Mouse (Mus musculus): ENCODE results near the gene Col19a1. TPM values are rescaled to one million over a fixed set of nuclear protein-coding genes. Genes with fewer than 3 reads are reported as not detected.

Col19a1 gene
- polyA plus RNA-seq, 1 experiment from 2014 or later: 0.03 TPM

GRCm38 (mm10) chr1:24361990-24362635, 225.2 kb downstream of the Col19a1 start:
- Histone ChIP-seq H3K9ac (no peak overlapping the region), H3K27ac (no peak overlapping the region), H3K9me3 (replicated peaks) (0 out of 2 replicates have a peak, but pooled peaks cover 2% of the 10 kb centered on the region), H3K36me3 (no peaks in the 10 kb centered on the region), H3K4me2 (no peak overlapping the region), H3K27me3 (no peaks in the 10 kb centered on the region), H3K4me1 (replicated peaks) (no peaks in the 10 kb centered on the region), H3K4me3 (replicated peaks) (no peak overlapping the region)
- ATAC-seq (ENCODE audit: low read depth) (no peak), DNase-seq (no peak)
- whole genome bisulfite sequencing (ENCODE audit: insufficient replicate concordance): 79% methylated on average over 13 of the region's 13 CpGs

GRCm38 (mm10) chr1:24349462-24350217, 237.6 kb downstream of the Col19a1 start:
- H3K4me1 ChIP-seq (replicated peaks): no peaks in the 10 kb centered on the region
- H3K36me3 ChIP-seq: no peaks in the 10 kb centered on the region
- H3K27ac ChIP-seq: no peak overlapping the region
- ATAC-seq (ENCODE audit: low read depth) (no peak), DNase-seq (no peak)
- H3K4me2 ChIP-seq: no peak overlapping the region
- no peak overlapping the region for H3K4me3 ChIP-seq (replicated peaks)
- H3K9ac ChIP-seq: no peak overlapping the region
- H3K27me3 ChIP-seq: no peaks in the 10 kb centered on the region
- WGBS (ENCODE audit: insufficient replicate concordance): 69% methylated on average over 13 of the region's 13 CpGs
- H3K9me3 ChIP-seq (replicated peaks): no peaks in the 10 kb centered on the region

GRCm38 (mm10) chr1:24347621-24348160, 239.6 kb downstream of the Col19a1 start:
- H3K27ac ChIP-seq: no peak overlapping the region
- DNase-seq: no peak
- no peaks in the 10 kb centered on the region for H3K27me3 ChIP-seq
- no peaks in the 10 kb centered on the region for H3K36me3 ChIP-seq
- H3K4me3 ChIP-seq (replicated peaks): no peak overlapping the region
- no peak for ATAC-seq (ENCODE audit: low read depth)
- H3K9me3 ChIP-seq (replicated peaks): no peaks in the 10 kb centered on the region
- WGBS (ENCODE audit: insufficient replicate concordance): 58% methylated on average over 5 of the region's 5 CpGs
- H3K4me2 ChIP-seq: no peak overlapping the region
- no peak overlapping the region for H3K9ac ChIP-seq
- no peaks in the 10 kb centered on the region for H3K4me1 ChIP-seq (replicated peaks)

- no peaks in the 10 kb centered on the region for H3K36me3 ChIP-seq
- H3K27me3 ChIP-seq: no peaks in the 10 kb centered on the region
- ATAC-seq (ENCODE audit: low read depth): no peak
- H3K9ac ChIP-seq: no peak overlapping the region
- H3K4me2 ChIP-seq: no peak overlapping the region
- no peaks in the 10 kb centered on the region for H3K4me1 ChIP-seq (replicated peaks)
- no peak overlapping the region for H3K4me3 ChIP-seq (replicated peaks)
- 62% methylated on average over 10 of the region's 10 CpGs for WGBS (ENCODE audit: insufficient replicate concordance)
- no peak for DNase-seq
- H3K9me3 ChIP-seq (replicated peaks): 0 out of 2 replicates have a peak, but pooled peaks cover 3% of the 10 kb centered on the region
- no peak overlapping the region for H3K27ac ChIP-seq
Observed at GRCm38 (mm10) chr1:24337556-24338275, 249.6 kb downstream of the Col19a1 start.

- ATAC-seq (ENCODE audit: low read depth): no peak
- no peaks in the 10 kb centered on the region for H3K36me3 ChIP-seq
- H3K27ac ChIP-seq: no peak overlapping the region
- no peaks in the 10 kb centered on the region for H3K27me3 ChIP-seq
- H3K4me3 ChIP-seq (replicated peaks): no peak overlapping the region
- no peaks in the 10 kb centered on the region for H3K4me1 ChIP-seq (replicated peaks)
- no peak overlapping the region for H3K4me2 ChIP-seq
- H3K9ac ChIP-seq: no peak overlapping the region
- DNase-seq: no peak
- H3K9me3 ChIP-seq (replicated peaks): 0 out of 2 replicates have a peak, but pooled peaks cover 3% of the 10 kb centered on the region
- 57% methylated on average over 3 of the region's 3 CpGs for WGBS (ENCODE audit: insufficient replicate concordance)
Observed at GRCm38 (mm10) chr1:24336051-24336450, 251.2 kb downstream of the Col19a1 start.

- Histone ChIP-seq H3K4me2 (no peak overlapping the region), H3K9ac (no peak overlapping the region), H3K27me3 (no peaks in the 10 kb centered on the region), H3K4me1 (replicated peaks) (no peaks in the 10 kb centered on the region), H3K9me3 (replicated peaks) (peaks cover 7% of the 10 kb centered on the region; the same call in 1 of the 2 replicates), H3K4me3 (replicated peaks) (no peak overlapping the region), H3K27ac (no peak overlapping the region), H3K36me3 (no peaks in the 10 kb centered on the region)
- 60% methylated on average over 6 of the region's 6 CpGs for WGBS (ENCODE audit: insufficient replicate concordance)
- DNase-seq (no peak), ATAC-seq (ENCODE audit: low read depth) (no peak)
Observed at GRCm38 (mm10) chr1:24316961-24317589, 270.2 kb downstream of the Col19a1 start.

GRCm38 (mm10) chr1:24316490-24316889, 270.8 kb downstream of the Col19a1 start:
- no peak for DNase-seq
- H3K9ac ChIP-seq: no peak overlapping the region

GRCm38 (mm10) chr1:24310847-24311246, 276.4 kb downstream of the Col19a1 start:
- Histone ChIP-seq H3K9me3 (replicated peaks) (0 out of 2 replicates have a peak, but pooled peaks cover 3% of the 10 kb centered on the region), H3K36me3 (no peaks in the 10 kb centered on the region), H3K9ac (no peak overlapping the region), H3K27me3 (no peaks in the 10 kb centered on the region), H3K4me3 (replicated peaks) (no peak overlapping the region), H3K4me2 (no peak overlapping the region), H3K27ac (no peak overlapping the region), H3K4me1 (replicated peaks) (no peaks in the 10 kb centered on the region)
- WGBS (ENCODE audit: insufficient replicate concordance): 44% methylated on average over 4 of the region's 4 CpGs
- ATAC-seq (ENCODE audit: low read depth): no peak
- DNase-seq: no peak

More at GRCm38 (mm10) chr1:24316490-24316889, 270.8 kb downstream of the Col19a1 start:
- Histone ChIP-seq H3K9me3 (replicated peaks) (peaks cover 7% of the 10 kb centered on the region; the same call in 1 of the 2 replicates), H3K4me2 (no peak overlapping the region), H3K36me3 (no peaks in the 10 kb centered on the region), H3K4me1 (replicated peaks) (no peaks in the 10 kb centered on the region), H3K4me3 (replicated peaks) (no peak overlapping the region), H3K27ac (no peak overlapping the region), H3K27me3 (no peaks in the 10 kb centered on the region)
- WGBS (ENCODE audit: insufficient replicate concordance): 47% methylated on average over 3 of the region's 3 CpGs
- no peak for ATAC-seq (ENCODE audit: low read depth)

- no peak overlapping the region for H3K4me3 ChIP-seq (replicated peaks)
- no peak for ATAC-seq (ENCODE audit: low read depth)
- no peak overlapping the region for H3K27ac ChIP-seq
- H3K4me2 ChIP-seq: no peak overlapping the region
- no peaks in the 10 kb centered on the region for H3K9me3 ChIP-seq (replicated peaks)
- no peak overlapping the region for H3K9ac ChIP-seq
- no peaks in the 10 kb centered on the region for H3K4me1 ChIP-seq (replicated peaks)
- no peaks in the 10 kb centered on the region for H3K27me3 ChIP-seq
- no peaks in the 10 kb centered on the region for H3K36me3 ChIP-seq
- 46% methylated on average over 2 of the region's 2 CpGs for WGBS (ENCODE audit: insufficient replicate concordance)
- no peak for DNase-seq
Observed at GRCm38 (mm10) chr1:24310193-24310592, 277.1 kb downstream of the Col19a1 start.

GRCm38 (mm10) chr1:24303077-24303476, 284.2 kb downstream of the Col19a1 start:
- no peak overlapping the region for H3K4me2 ChIP-seq
- no peak overlapping the region for H3K4me3 ChIP-seq (replicated peaks)
- H3K27me3 ChIP-seq: no peaks in the 10 kb centered on the region
- ATAC-seq (ENCODE audit: low read depth) (no peak), DNase-seq (no peak)
- H3K4me1 ChIP-seq (replicated peaks): no peaks in the 10 kb centered on the region
- H3K9ac ChIP-seq: no peak overlapping the region
- no peaks in the 10 kb centered on the region for H3K36me3 ChIP-seq
- no peaks in the 10 kb centered on the region for H3K9me3 ChIP-seq (replicated peaks)
- H3K27ac ChIP-seq: no peak overlapping the region
- WGBS (ENCODE audit: insufficient replicate concordance): 69% methylated on average over 7 of the region's 7 CpGs

GRCm38 (mm10) chr1:24302674-24303073, 284.6 kb downstream of the Col19a1 start:
- no peaks in the 10 kb centered on the region for H3K36me3 ChIP-seq
- 12% methylated on average over 8 of the region's 8 CpGs for WGBS (ENCODE audit: insufficient replicate concordance)
- H3K9ac ChIP-seq: no peak overlapping the region
- ATAC-seq (ENCODE audit: low read depth) (no peak), DNase-seq (peak; percentile 1)
- H3K4me2 ChIP-seq: no peak overlapping the region
- H3K4me3 ChIP-seq (replicated peaks): no peak overlapping the region
- no peak overlapping the region for H3K27ac ChIP-seq
- H3K9me3 ChIP-seq (replicated peaks): no peaks in the 10 kb centered on the region
- no peaks in the 10 kb centered on the region for H3K27me3 ChIP-seq
- no peaks in the 10 kb centered on the region for H3K4me1 ChIP-seq (replicated peaks)
